26 mouse cellular contexts compared by ENCODE assay signal in the genomic region with DNA sequence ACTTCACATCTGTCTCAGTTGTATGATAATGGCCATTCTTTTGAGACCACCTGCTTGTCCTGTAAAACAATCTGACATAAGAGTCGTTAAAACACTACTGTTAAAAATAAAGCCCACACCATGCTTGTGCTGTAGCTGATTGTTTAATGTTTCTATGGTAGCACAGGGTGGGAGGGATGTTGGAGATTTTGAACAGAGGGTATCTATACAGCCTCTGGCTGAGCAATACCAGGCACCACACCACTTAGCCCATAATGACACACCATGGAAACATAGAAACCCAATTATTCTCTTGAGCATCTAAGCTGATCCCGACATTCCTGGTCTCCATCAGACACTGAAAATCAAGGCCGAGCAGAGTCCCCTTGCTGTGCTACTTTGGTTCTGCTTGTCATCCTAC.
"Had no signal": no experiment of that assay in that cellular context is flagged by ENCODE, and none has a peak within 500 bp of the region (broad histone marks: within the 10 kb centered on the region; RNA-seq: fewer than 3 reads in every experiment).

No protein-coding gene starts in this region.

- DNase-seq: gastrocnemius, postnatal 14 days; gastrocnemius, postnatal 36 days; heart, adult 11 months; heart, adult 2 months; heart, postnatal 14 days; heart, postnatal 36 days; kidney, adult 18-20 months; kidney, adult 8-10 months; kidney, postnatal 10 days; kidney, postnatal 25 days; kidney, postnatal 4 days; layer of hippocampus, adult 9-11 months; liver; liver, embryonic 13.5 days had no signal

- H3K9ac ChIP-seq: heart, embryonic 13.5 days; heart, embryonic 15.5 days; hindbrain, embryonic 14.5 days; intestine, embryonic 15.5 days; limb, embryonic 12.5 days; liver, embryonic 13.5 days; liver, embryonic 15.5 days had no signal

- H3K4me3 ChIP-seq: heart, adult 2 months; heart, embryonic 13.5 days; heart, embryonic 15.5 days; intestine, embryonic 15.5 days; left cerebral cortex, adult 2 months; limb, embryonic 10.5 days; limb, embryonic 12.5 days; liver, embryonic 13.5 days; liver, embryonic 15.5 days had no signal

- H3K9me3 ChIP-seq: heart, embryonic 13.5 days; heart, embryonic 15.5 days; intestine, embryonic 15.5 days; limb, embryonic 10.5 days; limb, embryonic 12.5 days; liver, embryonic 13.5 days; liver, embryonic 15.5 days had no signal

- H3K4me1 ChIP-seq: intestine, embryonic 15.5 days; limb, embryonic 10.5 days; limb, embryonic 12.5 days; liver, embryonic 13.5 days; liver, embryonic 15.5 days had no signal

- H3K27me3 ChIP-seq: heart, embryonic 13.5 days; heart, embryonic 15.5 days; intestine, embryonic 15.5 days; limb, embryonic 12.5 days; liver, embryonic 13.5 days; liver, embryonic 15.5 days had no signal

- ATAC-seq: hindbrain, postnatal 0 days; intestine, embryonic 15.5 days; intestine, postnatal 0 days had no signal

- H3K4me2 ChIP-seq: heart, embryonic 11.5 days; heart, embryonic 13.5 days; heart, embryonic 15.5 days; hindbrain, embryonic 14.5 days; intestine, embryonic 15.5 days; limb, embryonic 12.5 days; liver, embryonic 11.5 days; liver, embryonic 13.5 days; liver, embryonic 15.5 days had no signal

- H3K27ac ChIP-seq: heart, adult 2 months; heart, embryonic 13.5 days; heart, embryonic 15.5 days; hindbrain, embryonic 14.5 days; hindbrain, postnatal 0 days; intestine, embryonic 15.5 days; left cerebral cortex, adult 2 months; limb, embryonic 10.5 days; limb, embryonic 12.5 days; liver, embryonic 13.5 days; liver, embryonic 15.5 days had no signal

- H3K36me3 ChIP-seq: heart, embryonic 15.5 days; intestine, embryonic 15.5 days; liver, embryonic 13.5 days; liver, embryonic 15.5 days had no signal
